Mouse (Mus musculus) forebrain, embryonic 14.5 days (tissue): ENCODE measurements around the gene Zbtb4. TPM values are rescaled to one million over a fixed set of nuclear protein-coding genes. Genes with fewer than 3 reads are reported as not detected.

Source experiments
- ATAC-seq: fragments of 200-750 bp; cut with Nextera tagmentation; 2 replicates; pipeline ENCODE4 v1.8.0; 2017; ENCODE audit warnings: mild to moderate bottlenecking, moderate library complexity
- DNase-seq: peaks from one replicate; pipeline ENCODE4 v3.0.0-alpha.2; 2015; ENCODE audit warnings: low spot score
- H3K27ac ChIP-seq: fragments of 300-500 bp; sonication (generic); 2 replicates; pipeline ENCODE4 v1.5.1; 2014; ENCODE audit warnings: low read depth, mild to moderate bottlenecking, control low read depth, low read length, moderate library complexity
- H3K27me3 ChIP-seq: fragments of 300-500 bp; sonication (generic); replicated peaks from 2 replicates; pipeline ENCODE4 v1.6.1; 2014; ENCODE audit warnings: low read length, control low read depth, mixed read lengths; ENCODE audit not compliant: control insufficient read depth, insufficient read depth
- H3K36me3 ChIP-seq: fragments of 300-500 bp; sonication (generic); 2 replicates; pipeline ENCODE4 v1.6.1; 2014; ENCODE audit warnings: low read length, control low read depth; ENCODE audit not compliant: control insufficient read depth, insufficient read depth
- H3K4me1 ChIP-seq: fragments of 300-500 bp; sonication (generic); 2 replicates; pipeline ENCODE4 v1.6.1; 2014; ENCODE audit warnings: antibody characterized with exemption, low read length, control low read depth; ENCODE audit not compliant: control insufficient read depth, insufficient read depth
- H3K4me2 ChIP-seq: fragments of 300-500 bp; sonication (generic); 2 replicates; pipeline ENCODE4 v1.6.1; 2014; ENCODE audit warnings: mild to moderate bottlenecking, control low read depth, low read length
- H3K4me3 ChIP-seq: fragments of 300-500 bp; sonication (generic); 2 replicates; pipeline ENCODE4 v1.5.1; 2014; ENCODE audit warnings: low read depth, low read length, control low read depth
- H3K9ac ChIP-seq: fragments of 300-500 bp; sonication (generic); 2 replicates; pipeline ENCODE4 v1.6.1; 2014; ENCODE audit warnings: mild to moderate bottlenecking, low read length, control low read depth, moderate library complexity
- H3K9me3 ChIP-seq: fragments of 300-500 bp; sonication (generic); replicated peaks from 2 replicates; pipeline ENCODE4 v1.6.1; 2016; ENCODE audit warnings: low read length, control low read depth, mixed read lengths; ENCODE audit not compliant: control insufficient read depth
- WGBS: fragments of 180-500 bp; shearing (Covaris S2); extraction: QIAGEN DNeasy Blood & Tissue Kit; methylation state at CpG from one replicate; pipeline ENCODE4 v1.1.7; 2014; 5-methylcytosine and 5-hydroxymethylcytosine counted together
- polyA plus RNA-seq: library from polyadenylated mRNA; unstranded; fragments of >200 nt; fragmentation: Nextera tagmentation; extraction: Ambion mirVana; gene quantifications from 2 replicates; pipeline ENCODE4 v1.2.1, GENCODE M21; 2014

Zbtb4 gene
- polyA plus RNA-seq, 1 experiment from 2014 or later = 2.1 TPM

GRCm38 (mm10) chr11:69758971-69759721 is 6.6 kb upstream of the Zbtb4 start:
- Histone ChIP-seq H3K36me3 (no peaks in the 10 kb centered on the region), H3K4me2 (peak overlapping the region; percentile 90), H3K27me3 (no peaks in the 10 kb centered on the region), H3K27ac (peak overlapping the region; percentile 99), H3K4me1 (peaks cover 33% of the 10 kb centered on the region), H3K9me3 (no peaks in the 10 kb centered on the region), H3K4me3 (peak overlapping the region; percentile 53), H3K9ac (peak overlapping the region; percentile 88)
- ATAC-seq = peak; percentile 86
- WGBS = under 1% methylated on average over 37 of the region's 37 CpGs
- peak; percentile 97 for DNase-seq

- 80% methylated on average over 14 of the region's 14 CpGs for WGBS
- ATAC-seq (no peak), DNase-seq (no peak)
- H3K36me3 ChIP-seq = no peaks in the 10 kb centered on the region
- H3K4me2 ChIP-seq = peak overlapping the region; percentile 90
- no peaks in the 10 kb centered on the region for H3K27me3 ChIP-seq
- peaks cover 28% of the 10 kb centered on the region for H3K4me1 ChIP-seq
- peak overlapping the region; percentile 88 for H3K9ac ChIP-seq
- H3K27ac ChIP-seq = peak overlapping the region; percentile 99
- 0 out of 2 replicates have a peak overlapping the region, but pooled peaks have one; percentile 53 for H3K4me3 ChIP-seq
- H3K9me3 ChIP-seq = no peaks in the 10 kb centered on the region
Observed at GRCm38 (mm10) chr11:69760160-69760900, 5.4 kb upstream of the Zbtb4 start.

GRCm38 (mm10) chr11:69760901-69761200 is 4.9 kb upstream of the Zbtb4 start:
- no peaks in the 10 kb centered on the region for H3K36me3 ChIP-seq
- DNase-seq (no peak), ATAC-seq (no peak)
- no peak overlapping the region for H3K9ac ChIP-seq
- H3K27me3 ChIP-seq = no peaks in the 10 kb centered on the region
- H3K9me3 ChIP-seq = no peaks in the 10 kb centered on the region
- H3K4me2 ChIP-seq = no peak overlapping the region
- peaks cover 25% of the 10 kb centered on the region for H3K4me1 ChIP-seq
- 94% methylated on average over 7 of the region's 7 CpGs for WGBS
- no peak overlapping the region for H3K27ac ChIP-seq
- H3K4me3 ChIP-seq = no peak overlapping the region

GRCm38 (mm10) chr11:69761868-69762267 is 3.8 kb upstream of the Zbtb4 start, which contains the start of gene Slc35g3:
Gene Slc35g3 (minus strand): TSS chr11:69761968.
- Histone ChIP-seq H3K4me3 (no peak within 1 kb of the TSS), H3K4me2 (no peak within 1 kb of the TSS), H3K4me1 (peaks cover 21% of the 10 kb centered on the region), H3K36me3 (no peaks in the 10 kb centered on the region), H3K9me3 (no peaks in the 10 kb centered on the region), H3K9ac (no peak within 1 kb of the TSS), H3K27me3 (no peaks in the 10 kb centered on the region), H3K27ac (no peak within 1 kb of the TSS)
- WGBS = 75% methylated on average over 1 of the region's 1 CpGs
- ATAC-seq (no peak), DNase-seq (no peak)

DNA sequence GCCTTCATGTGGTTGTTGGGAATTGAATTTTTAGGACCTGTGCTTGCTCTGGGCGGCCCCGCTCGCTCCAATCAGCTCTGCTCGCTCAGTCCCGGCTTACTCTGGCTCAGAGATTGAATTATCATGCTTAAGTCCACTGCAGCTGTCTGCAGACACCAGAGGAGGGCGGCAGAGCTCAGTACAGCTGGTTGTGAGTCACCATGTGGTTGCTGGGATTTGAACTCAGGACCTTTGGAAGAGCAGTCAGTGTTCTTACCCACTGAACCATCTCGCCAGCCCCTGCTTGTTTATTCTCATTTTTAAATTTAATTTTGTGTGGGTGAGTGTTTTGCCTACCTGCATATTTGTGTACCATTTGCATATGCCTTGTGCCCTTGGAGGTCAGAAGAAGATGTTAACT is 2.2 kb upstream of the Zbtb4 start:
- no peak for DNase-seq
- 58% methylated on average over 7 of the region's 7 CpGs for WGBS
- Histone ChIP-seq H3K4me3 (no peak overlapping the region), H3K36me3 (no peaks in the 10 kb centered on the region), H3K9me3 (no peaks in the 10 kb centered on the region), H3K4me2 (no peak overlapping the region), H3K9ac (no peak overlapping the region), H3K27ac (no peak overlapping the region), H3K27me3 (no peaks in the 10 kb centered on the region), H3K4me1 (peaks cover 18% of the 10 kb centered on the region)
- ATAC-seq = no peak

- DNase-seq (peak; percentile 65), ATAC-seq (peak; percentile 81)
- Histone ChIP-seq H3K27ac (peak overlapping the region; percentile 85), H3K36me3 (no peaks in the 10 kb centered on the region), H3K9ac (peak overlapping the region; percentile 95), H3K27me3 (no peaks in the 10 kb centered on the region), H3K9me3 (no peaks in the 10 kb centered on the region), H3K4me1 (peaks cover 9% of the 10 kb centered on the region; the same call in 1 of the 2 replicates), H3K4me3 (peak overlapping the region; percentile 78), H3K4me2 (peak overlapping the region; percentile 52)
- WGBS = under 1% methylated on average over 36 of the region's 37 CpGs
Observed at GRCm38 (mm10) chr11:69766126-69766609, 456 bp downstream of the Zbtb4 start.

- H3K9me3 ChIP-seq = no peaks in the 10 kb centered on the region
- no peaks in the 10 kb centered on the region for H3K36me3 ChIP-seq
- peak overlapping the region; percentile 52 for H3K4me2 ChIP-seq
- no peak overlapping the region for H3K27ac ChIP-seq
- ATAC-seq = no peak
- H3K9ac ChIP-seq = peak overlapping the region; percentile 95
- H3K4me3 ChIP-seq = peak overlapping the region; percentile 78
- no peak for DNase-seq
- peaks cover 9% of the 10 kb centered on the region; the same call in 1 of the 2 replicates for H3K4me1 ChIP-seq
- H3K27me3 ChIP-seq = no peaks in the 10 kb centered on the region
- WGBS = 68% methylated on average over 13 of the region's 13 CpGs
Observed at GRCm38 (mm10) chr11:69766872-69767624, 1.3 kb downstream of the Zbtb4 start.

- 70% methylated on average over 4 of the region's 4 CpGs for WGBS
- ATAC-seq = no peak
- H3K4me3 ChIP-seq = no peak overlapping the region
Observed at GRCm38 (mm10) chr11:69767625-69767909, 1.9 kb downstream of the Zbtb4 start.

More at GRCm38 (mm10) chr11:69767625-69767909, 1.9 kb downstream of the Zbtb4 start:
- Histone ChIP-seq H3K9me3 (no peaks in the 10 kb centered on the region), H3K4me1 (peaks cover 9% of the 10 kb centered on the region; the same call in 1 of the 2 replicates), H3K4me2 (0 out of 2 replicates have a peak overlapping the region, but pooled peaks have one; percentile 52), H3K27ac (no peak overlapping the region), H3K9ac (no peak overlapping the region; the same call in 1 of the 2 replicates), H3K27me3 (no peaks in the 10 kb centered on the region), H3K36me3 (no peaks in the 10 kb centered on the region)
- no peak for DNase-seq
